Mouse (Mus musculus) adrenal gland, adult (tissue): Measurements from ENCODE around the gene Gm13290.
"Not testable (repeated sequence)": the region's sequence is repeated elsewhere in the genome, so short reads cannot be mapped to it uniquely, and the experiment has no call there.

Source experiments
- DNase-seq, 2 experiments: peaks; one replicate each; pipeline ENCODE4 v3.0.0; 2022 to 2023; ENCODE audit warnings: low spot score in 1 of 2; ENCODE audit not compliant: inconsistent age in 2 of 2

Gene Gm13290

GRCm38 (mm10) chr4:88773534-88773933 lies at the start of gene Gm13290:
Gene Gm13290 (plus strand): TSS chr4:88773834.
- DNase-seq: not testable (repeated sequence)

- DNase-seq: no peak
These were observed 46.9 kb upstream of the Gm13290 start for GRCm38 (mm10) chr4:88726727-88727126.

DNA sequence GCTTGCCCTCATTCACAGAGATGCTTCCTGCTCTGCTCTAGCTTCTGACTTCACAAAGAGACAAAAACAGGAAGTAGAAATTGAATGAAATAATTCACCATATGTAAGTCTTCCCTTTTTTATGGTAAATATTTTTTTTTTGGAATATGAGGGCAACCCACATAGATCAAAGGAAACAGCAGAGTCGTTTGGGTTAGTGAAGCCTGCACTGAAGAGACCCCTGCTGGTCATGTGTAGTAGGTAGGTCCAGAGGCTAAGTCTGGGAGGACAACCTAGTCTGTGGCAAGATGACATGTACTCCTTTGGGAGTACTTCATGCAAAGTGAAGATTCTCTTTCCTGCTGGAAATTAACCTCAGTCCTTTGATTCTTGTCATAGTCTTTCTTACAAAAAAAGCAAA lies 46.3 kb upstream of the Gm13290 start:
- DNase-seq: peak in 1 of 2 experiments; percentile 75

- DNase-seq: peak; percentile 60 to 90
These were observed 35.2 kb upstream of the Gm13290 start for GRCm38 (mm10) chr4:88738480-88738879.

DNA sequence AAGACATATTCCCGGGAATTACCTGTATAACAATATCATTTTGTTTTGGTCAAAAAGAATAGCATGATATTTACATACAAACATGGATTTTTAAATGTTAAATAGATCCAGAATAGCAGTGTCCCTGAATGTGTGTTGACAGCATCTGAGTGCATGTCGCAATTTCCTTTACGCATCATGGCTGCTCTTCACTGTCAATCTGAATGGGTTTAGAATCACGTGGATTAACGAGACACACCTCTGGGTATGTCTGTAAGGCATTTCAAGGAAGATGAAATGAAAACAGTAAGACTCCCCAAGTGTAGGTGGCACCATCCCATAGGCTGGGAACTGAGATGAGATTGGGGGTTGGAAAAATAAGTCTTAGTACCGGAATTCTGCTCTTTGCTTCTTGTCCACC lies 34.6 kb upstream of the Gm13290 start:
- no peak for DNase-seq

GRCm38 (mm10) chr4:88741426-88741825 lies 32.2 kb upstream of the Gm13290 start:
- DNase-seq: no peak

DNA sequence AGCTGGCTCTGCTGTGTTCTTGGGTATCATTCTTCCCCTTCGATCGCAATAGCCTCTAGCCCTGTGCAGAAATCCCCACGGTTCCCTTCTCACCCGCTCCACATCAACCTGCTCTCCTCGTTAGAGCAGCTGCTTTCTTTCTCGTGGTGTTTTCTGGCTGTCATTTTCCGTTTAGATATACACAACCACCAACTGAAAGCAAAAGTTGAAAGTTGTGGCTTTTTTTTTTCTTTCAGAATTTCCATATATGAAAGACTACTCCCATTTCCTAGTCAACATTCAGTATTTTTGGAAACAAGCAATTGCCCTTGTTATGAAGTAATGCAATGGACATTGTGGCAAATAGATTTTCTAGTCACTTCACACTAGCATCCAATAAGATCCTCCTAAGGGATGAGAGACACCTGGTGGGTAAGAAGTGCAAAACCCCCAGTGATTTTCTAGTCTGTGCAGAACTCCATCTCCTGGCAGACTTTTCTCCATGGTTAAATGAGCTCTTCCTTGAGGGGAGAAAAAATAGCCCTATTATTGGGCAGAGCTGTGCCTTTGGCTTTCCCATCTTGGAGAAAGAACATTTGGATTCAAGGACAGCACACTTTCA lies 30.8 kb upstream of the Gm13290 start:
- no peak for DNase-seq

- DNase-seq: no peak
These were observed 29.4 kb upstream of the Gm13290 start for GRCm38 (mm10) chr4:88744207-88744606.

GRCm38 (mm10) chr4:88749926-88750325 lies 23.7 kb upstream of the Gm13290 start:
- DNase-seq: no peak

GRCm38 (mm10) chr4:88754818-88755340 lies 18.8 kb upstream of the Gm13290 start, which contains the start of gene Gm13271:
Gene Gm13271 (plus strand): TSS chr4:88754868.
- DNase-seq: peak; percentile 75 to 92

DNA sequence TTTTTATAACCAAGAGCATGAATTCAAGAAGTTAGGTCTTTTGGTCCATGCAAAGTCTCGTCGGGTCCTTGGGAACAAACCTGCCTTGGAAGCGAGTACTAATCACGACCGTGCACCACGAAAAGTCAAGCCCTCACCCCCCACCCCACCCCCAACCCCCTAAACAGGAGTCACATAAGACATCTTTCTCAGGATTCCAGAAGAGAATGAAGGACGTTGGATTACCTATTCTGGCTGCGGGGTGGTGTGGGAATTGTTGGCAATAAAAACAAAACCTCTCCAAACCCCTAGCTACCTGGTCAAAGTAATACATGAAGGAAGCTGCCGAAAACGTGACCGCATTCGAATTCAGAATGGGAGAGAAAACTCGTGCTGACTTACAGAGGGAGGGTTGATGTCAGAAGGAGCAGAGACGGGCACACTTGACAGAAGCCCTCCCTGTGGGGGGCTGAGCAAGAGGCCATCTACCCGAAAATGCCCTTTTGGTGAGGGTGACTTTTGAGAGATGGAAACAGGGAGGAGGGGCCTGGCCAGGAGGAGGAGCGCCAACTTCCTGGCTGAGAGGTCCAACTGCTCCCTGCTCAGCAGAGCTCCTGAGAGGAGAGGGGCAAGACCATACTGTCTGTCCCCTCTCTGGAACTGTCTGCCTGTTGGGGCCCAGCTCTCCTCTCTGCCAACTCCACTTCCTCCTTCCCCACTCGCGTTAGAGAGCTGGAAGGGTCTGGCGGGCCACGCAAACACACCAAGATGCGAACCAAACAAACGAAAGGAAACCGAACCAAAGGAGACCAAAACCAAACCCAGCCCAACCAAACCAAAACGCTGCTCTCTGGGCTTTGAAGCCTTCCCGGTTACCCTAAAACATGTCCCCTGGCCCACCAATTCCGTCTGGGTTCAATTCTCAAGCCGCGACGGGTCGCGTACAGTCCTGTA lies 16.8 kb upstream of the Gm13290 start:
- DNase-seq: peak in 1 of 2 experiments; percentile 81

DNA sequence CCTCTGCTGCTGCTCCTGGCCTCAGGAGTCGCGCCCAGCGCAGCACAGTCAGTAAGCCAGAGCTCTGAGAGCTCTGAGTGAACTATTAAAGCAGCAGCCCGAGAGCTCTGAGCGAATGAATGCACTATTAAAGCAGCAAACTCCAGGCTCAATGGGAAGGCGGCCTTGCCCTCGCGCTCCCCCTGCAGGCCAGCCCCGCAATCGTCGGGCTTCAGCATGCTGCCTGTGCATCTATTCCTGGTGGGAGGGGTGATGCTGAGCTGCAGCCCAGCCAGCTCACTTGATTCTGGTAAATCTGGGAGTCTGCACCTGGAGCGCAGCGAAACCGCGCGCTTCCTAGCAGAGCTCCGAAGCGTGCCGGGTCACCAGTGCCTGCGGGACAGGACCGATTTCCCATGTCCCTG lies 16.0 kb upstream of the Gm13290 start:
- DNase-seq: peak; percentile 92 to 99

DNA sequence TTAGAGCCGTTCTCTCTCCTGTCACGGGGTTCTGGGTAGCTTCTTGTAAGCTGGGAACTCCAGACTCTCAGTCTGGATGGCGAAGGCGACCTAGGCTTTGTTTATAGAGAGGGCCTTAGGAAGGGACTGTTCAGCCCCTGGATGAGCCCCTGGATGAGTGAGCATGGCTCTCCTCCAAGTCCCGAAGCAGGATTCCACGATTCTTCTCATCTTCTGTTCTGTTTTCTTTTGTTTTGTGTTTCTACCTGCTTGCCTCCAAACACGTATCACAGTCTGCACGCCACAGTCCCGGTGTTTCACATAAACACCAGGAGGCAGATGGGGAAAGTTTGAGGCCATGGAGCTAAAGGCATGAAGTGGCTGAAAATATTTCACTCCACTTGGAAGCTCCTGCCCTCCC lies 14.9 kb upstream of the Gm13290 start:
- DNase-seq: peak in 1 of 2 experiments; percentile 60

DNA sequence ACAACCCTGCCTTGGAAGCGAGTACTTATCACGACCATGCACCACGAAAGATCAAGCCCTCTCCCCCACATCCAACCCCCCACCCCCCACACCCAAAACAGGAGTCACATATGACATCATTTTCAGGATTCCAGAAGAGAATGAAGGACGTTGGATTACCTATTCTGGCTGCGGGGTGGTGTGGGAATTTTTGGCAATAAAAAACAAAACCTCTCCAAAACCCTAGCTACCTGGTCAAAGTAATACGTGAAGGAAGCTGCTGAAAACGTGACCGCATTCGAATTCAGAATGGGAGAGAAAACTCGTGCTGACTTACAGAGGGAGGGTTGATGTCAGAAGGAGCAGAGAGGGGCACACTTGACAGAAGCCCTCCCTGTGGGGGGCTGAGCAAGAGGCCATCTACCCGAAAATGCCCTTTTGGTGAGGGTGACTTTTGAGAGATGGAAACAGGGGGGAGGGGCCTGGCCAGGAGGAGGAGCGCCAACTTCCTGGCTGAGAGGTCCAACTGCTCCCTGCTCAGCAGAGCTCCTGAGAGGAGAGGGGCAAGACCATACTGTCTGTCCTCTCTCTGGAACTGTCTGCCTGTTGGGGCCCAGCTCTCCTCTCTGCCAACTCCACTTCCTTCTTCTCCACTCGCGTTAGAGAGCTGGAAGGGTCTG lies 13.9 kb upstream of the Gm13290 start, which contains the start of gene Gm13283:
TSS of gene Gm13283 (plus strand) at position 510 of the 659 bp plus-strand sequence.
- DNase-seq: peak; percentile 37 to 81

DNA sequence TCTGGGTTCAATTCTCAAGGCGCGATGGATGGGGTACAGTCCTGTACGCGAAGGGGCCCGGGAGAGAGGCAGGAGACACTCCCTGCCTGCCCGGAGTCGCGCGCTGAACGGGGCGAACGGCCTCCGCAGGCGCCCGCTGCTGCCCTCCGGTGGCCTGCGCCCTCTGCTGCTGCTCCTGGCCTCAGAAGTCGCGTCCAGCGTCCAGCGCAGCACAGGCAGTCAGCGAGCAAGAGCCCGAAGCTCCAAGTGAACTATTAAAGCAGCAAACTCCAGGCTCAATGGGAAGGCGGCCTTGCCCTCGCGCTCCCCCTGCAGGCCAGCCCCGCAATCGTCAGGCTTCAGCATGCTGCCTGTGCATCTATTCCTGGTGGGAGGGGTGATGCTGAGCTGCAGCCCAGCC lies 13.2 kb upstream of the Gm13290 start:
- DNase-seq: peak; percentile 87 to 92

- DNase-seq: peak; percentile 71 to 88
These were observed 11.9 kb upstream of the Gm13290 start for GRCm38 (mm10) chr4:88761776-88762175.

- peak in 1 of 2 experiments; percentile 55 for DNase-seq
These were observed 11.3 kb upstream of the Gm13290 start for GRCm38 (mm10) chr4:88762341-88762740.

DNA sequence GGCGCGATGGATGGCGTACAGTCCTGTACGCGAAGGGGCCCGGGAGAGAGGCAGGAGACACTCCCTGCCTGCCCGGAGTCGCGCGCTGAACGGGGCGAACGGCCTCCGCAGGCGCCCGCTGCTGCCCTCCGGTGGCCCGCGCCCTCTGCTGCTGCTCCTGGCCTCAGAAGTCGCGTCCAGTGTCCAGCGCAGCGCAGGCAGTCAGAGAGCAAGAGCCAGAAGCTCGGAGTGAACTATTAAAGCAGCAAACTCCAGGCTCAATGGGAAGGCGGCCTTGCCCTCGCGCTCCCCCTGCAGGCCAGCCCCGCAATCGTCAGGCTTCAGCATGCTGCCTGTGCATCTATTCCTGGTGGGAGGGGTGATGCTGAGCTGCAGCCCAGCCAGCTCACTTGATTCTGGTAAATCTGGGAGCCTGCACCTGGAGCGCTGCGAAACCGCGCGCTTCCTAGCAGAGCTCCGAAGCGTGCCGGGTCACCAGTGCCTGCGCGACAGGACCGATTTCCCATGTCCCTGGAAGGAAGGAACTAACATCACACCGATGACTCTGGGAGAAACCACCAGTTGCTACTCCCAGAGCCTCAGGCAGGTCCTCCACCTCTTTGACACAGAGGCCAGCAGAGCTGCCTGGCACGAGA lies 10.1 kb upstream of the Gm13290 start:
- peak; percentile 79 to 90 for DNase-seq

DNA sequence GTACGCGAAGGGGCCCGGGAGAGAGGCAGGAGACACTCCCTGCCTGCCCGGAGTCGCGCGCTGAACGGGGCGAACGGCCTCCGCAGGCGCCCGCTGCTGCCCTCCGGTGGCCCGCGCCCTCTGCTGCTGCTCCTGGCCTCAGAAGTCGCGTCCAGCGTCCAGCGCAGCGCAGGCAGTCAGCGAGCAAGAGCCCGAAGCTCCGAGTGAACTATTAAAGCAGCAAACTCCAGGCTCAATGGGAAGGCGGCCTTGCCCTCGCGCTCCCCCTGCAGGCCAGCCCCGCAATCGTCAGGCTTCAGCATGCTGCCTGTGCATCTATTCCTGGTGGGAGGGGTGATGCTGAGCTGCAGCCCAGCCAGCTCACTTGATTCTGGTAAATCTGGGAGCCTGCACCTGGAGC lies 3.0 kb downstream of the Gm13290 start, which contains the start of gene Gm13289:
TSS of gene Gm13289 (plus strand) at position 301 of the 400 bp plus-strand sequence.
- not testable (repeated sequence) for DNase-seq

DNA sequence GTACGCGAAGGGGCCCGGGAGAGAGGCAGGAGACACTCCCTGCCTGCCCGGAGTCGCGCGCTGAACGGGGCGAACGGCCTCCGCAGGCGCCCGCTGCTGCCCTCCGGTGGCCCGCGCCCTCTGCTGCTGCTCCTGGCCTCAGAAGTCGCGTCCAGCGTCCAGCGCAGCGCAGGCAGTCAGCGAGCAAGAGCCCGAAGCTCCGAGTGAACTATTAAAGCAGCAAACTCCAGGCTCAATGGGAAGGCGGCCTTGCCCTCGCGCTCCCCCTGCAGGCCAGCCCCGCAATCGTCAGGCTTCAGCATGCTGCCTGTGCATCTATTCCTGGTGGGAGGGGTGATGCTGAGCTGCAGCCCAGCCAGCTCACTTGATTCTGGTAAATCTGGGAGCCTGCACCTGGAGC lies 5.9 kb downstream of the Gm13290 start, which contains the start of gene Gm13272:
TSS of gene Gm13272 (plus strand) at position 301 of the 400 bp plus-strand sequence.
- not testable (repeated sequence) for DNase-seq
